Mouse (Mus musculus) cerebellum, adult 9-11 months (tissue): ENCODE data around the gene Gm11032.
"Not testable (repeated sequence)": the region's sequence is repeated elsewhere in the genome, so short reads cannot be mapped to it uniquely, and the experiment has no call there.

Experiments
- DNase-seq: peaks from one replicate; pipeline ENCODE4 v3.0.0; 2022

Gm11032 gene

DNA sequence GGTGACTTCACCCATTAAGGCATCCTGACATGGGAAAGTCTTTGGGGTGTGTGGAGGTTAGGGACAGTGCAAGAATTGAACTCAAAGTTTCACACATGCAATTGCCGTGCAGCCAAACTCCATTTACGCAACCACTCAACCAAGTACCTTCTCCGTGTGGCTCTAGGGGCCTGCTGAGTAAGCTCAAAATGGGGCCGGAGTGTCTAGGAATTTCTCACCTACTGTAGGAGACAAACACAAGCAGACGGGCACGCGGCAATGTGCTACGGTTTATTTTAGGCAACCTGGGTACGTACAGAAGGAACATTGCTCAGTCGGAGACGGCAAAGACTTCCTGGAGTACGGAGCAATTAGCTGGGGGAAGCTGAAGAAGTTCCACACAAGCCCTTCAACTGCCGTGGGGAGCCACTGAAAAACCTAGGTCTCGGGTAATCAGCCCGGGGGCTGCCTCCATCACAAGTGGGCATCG lies at the start of gene Gm11032:
Gene Gm11032, plus strand, starts transcription at position 51 of the 469 bp plus-strand sequence.
- DNase-seq = no peak

DNA sequence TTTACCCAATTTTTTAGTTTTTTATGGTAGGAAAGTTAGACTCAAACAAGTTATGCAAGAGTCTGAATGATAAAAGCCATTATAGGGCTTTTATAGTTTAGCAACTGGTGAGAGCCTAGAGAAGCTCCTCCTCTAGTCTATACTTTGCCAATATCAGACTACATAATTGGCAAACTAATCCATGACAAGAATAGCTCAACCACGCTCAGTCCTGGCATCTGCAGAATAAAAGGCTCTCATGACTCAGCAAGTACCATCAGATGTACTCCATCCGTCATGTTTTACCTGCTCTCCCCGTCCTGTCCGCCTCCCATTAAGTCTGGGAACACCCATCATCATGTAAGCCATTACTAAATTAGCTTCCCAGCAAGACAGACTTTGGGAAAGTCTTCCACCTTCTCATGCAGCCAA lies 48.4 kb upstream of the Gm11032 start:
- no peak for DNase-seq

DNA sequence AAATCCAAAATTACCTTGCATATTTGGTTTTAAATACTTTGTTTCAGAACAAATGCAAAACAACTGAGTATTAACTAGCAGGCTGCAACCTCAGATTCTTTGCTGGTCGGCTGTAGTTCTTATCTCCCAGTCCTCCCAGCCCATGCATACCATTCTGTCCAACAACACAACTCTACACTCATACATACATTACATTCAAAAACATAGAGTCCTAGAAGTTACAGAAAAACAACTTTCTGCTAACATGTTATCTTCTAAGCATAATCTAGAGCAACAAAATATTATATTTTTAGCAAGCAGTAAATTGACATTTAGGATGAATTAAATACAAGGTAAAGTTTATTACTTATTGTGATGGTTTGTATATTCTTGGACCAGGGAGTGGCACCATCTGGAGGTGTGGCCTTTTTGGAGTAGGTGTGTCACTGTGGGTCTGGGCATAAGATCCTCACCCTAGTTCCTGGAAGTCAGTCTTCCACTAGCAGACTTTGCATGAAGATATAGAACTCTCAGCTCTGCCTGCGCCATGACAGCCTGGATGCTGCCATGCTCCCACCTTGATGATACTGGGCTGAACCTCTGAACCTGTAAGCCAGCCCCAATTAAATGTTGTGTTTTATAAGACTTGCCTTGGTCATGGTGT lies 43.7 kb upstream of the Gm11032 start:
- DNase-seq = not testable (repeated sequence)

DNA sequence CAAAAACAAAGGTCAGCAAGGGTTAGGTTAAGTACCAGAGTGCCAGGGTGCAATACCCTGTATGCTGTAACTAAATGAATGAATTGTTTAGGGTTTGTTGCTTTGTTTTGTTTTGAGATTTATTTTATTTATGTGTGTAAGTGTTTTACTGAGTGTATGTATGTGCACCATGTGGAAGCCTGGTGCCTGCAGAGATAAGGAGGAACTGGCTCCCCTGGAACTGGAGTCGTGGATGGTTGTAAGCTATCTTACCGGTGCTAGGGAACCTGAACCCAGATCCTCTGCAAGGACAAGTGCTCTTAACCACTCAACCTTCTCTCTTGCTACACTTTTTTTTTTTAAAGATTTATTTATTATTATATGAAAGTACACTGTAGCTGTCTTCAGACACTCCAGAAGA lies 42.8 kb upstream of the Gm11032 start:
- no peak for DNase-seq

DNA sequence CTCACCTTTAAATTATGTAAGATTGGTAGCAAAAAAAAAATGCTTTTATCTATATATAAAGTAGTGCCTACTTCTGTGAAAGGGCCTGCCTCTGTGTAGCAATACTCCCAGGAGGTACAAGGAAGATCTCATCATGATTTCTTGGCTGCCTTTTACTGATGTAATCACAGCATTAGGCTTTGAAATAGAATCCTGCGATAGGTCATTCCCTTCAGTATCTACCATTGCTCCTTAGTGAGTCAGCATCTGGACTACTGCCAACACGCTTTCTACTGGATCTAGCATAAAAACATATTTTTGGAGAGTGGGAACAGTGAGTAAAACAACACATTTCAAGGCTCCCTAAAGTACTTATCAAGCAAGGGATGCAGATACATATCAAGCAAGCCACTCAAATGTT lies 41.2 kb upstream of the Gm11032 start:
- peak; percentile 27 for DNase-seq

DNA sequence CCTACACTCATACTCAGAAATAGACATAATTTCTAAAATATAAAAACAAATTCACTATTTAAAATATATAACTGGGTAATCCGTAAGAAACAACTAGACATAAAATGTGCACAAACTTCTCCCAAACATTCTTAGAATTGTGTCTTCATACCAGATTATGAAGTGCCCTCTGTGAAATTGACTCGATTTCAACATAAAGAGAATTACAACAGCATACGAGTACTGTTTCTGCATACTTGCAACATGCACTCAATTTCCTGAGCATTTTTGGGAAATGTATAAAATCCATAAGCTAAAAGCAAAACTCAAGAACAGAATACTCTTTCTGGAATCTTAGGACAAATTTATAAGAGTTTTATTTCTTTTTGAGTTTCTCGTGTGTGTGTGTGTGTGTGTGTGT lies 28.1 kb upstream of the Gm11032 start:
- DNase-seq = no peak

DNA sequence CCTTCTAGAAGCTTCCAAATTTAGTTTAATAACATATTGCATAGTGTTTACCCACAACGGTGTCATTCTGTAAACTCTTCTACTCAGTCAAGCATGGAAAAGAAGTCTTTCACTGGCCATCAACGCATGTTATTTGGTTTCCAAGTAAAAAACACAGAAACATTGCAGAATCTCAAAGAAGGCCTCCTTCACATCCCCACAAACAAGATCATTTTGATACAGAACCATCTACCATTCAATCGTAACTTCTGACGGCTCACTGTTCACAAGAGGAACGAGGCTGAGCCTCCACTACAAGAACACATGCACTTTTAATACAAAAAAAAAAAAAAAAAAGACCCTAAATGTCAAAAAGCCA lies 26.4 kb upstream of the Gm11032 start:
- DNase-seq = no peak

DNA sequence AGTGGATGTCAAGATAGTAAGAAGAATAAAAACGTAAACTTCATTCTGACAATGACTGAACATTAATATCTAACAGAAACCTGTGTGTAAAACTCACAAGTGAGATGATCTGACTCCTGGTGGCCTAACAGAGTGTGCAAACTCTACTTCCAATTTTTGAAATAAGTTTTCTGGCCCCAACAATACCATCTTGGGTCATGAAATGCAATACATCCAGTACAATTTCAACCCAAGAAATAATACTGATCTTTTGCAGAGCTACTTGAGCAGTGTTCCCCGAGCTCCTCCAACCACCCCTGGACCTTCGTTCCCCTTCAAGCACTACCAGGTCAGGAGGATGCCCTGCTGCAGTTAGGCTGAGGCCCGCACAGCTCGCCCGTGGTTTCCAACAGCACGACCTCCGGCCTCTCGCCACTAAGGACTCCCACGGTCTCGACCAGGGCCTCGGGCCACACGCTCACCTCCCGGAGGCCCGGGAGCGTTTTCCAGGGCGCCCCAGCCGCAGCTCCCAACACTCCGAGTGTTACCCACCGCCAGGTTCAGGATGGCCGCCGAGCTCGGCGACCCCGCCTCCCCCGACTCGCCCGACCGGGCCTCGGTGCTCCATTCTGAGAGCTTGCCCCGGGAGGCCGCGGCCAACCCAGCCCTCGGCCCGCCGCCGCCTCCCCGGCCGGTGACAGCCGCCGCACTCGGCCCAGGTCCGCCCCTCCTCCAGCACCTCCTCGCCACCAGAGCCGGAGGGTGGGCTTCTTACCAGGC lies 25.8 kb upstream of the Gm11032 start:
- DNase-seq = no peak

DNA sequence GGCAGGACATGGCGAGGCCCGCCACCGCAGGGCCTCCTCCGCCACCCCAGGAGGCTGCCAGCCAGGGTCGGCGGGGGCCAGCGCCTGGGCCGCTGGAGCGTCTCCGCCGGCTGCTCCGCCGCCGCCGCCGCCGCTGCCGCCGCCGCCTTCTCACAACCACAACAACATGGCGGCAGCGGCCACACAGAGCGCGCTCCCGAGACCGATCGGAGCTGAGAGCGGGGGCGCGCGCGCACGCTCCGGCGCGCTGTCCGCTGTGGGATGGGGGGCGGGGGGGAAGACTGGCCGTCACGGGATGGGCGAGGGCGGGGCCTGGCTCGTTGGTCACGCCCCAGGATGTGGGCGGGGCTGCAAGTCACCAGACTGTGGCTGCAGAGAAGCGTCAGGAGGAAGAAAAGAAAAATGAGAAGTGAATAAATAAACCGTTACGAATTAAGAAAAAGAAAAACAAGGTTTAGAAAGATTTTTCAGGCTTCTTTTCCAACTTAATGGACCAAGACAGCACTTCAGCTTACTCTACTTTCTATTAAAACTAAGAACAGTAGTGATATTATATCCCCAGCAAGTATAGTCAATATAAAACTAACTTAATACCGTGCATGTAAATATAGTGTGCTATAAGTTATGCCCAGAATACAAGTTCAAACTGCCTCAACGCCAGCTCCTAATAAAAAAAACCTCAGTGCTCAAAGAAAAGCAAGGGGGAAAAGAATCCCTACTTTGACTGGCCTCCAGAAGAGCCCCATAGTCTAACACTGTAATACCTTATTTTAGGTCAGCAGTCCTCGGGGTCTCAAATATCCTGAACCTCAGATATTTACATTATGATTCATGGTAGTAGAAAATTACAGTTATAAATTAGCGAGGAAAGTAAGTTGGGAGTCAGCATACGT lies 25.0 kb upstream of the Gm11032 start, which contains the start of gene Mtmr3:
Gene Mtmr3, minus strand, starts transcription at position 256 of the 893 bp plus-strand sequence.
- DNase-seq = peak; percentile 92

DNA sequence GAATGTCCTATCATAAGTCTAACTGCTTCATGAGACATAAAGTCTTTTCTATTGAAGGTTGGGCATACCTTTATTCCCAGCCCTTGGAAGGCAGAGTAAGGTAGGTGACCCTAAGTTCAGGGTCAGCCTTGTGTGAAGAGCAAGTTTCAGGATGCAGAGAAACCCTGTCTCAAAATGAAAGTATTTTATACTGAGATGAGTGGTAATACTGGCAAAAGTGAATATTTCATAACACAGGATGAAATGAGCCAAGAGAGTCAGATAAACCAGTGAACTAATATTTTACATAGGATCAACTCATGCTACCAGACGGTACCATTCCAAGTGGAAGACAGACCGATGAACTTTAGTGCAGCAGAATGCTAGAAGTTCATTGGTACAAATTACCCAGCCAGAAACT lies 21.5 kb upstream of the Gm11032 start:
- DNase-seq = no peak

DNA sequence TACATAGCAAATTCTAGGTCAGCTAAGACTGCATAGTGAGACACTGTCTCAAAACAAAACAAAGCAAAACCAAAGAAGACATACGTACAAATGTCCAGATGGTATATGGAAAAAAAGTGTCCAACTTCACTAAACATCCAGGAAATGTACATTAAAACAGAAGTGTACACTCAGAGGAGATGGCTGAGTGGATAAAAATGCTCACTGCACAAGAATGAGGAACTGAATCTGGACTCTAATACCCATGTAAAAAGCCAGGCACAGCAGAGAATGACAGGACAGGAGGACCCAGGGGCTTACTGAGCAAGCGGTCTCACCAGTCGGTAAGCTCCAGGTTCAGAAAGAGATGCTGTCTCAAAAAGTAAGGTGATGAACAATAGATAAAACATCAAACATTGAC lies 20.0 kb upstream of the Gm11032 start:
- no peak for DNase-seq

DNA sequence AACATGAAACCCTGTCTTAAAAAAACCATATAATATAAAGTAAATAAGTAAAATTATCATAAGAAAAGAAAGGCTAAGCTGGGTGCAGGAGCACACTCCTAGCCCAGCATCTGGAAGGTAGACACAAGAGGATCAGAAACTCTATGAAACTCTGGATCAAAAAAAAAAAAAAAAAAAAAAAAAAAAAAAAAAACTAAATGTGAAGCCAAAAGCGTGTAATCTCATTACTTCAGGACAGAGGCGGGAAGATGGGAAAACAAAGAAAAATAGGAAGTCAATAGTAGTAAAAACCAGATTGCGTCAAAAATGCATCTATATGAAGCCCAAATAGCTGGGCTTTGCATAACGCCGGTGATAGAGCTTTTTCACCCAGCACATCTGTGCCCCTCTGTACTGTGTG lies 18.0 kb upstream of the Gm11032 start:
- DNase-seq = no peak

DNA sequence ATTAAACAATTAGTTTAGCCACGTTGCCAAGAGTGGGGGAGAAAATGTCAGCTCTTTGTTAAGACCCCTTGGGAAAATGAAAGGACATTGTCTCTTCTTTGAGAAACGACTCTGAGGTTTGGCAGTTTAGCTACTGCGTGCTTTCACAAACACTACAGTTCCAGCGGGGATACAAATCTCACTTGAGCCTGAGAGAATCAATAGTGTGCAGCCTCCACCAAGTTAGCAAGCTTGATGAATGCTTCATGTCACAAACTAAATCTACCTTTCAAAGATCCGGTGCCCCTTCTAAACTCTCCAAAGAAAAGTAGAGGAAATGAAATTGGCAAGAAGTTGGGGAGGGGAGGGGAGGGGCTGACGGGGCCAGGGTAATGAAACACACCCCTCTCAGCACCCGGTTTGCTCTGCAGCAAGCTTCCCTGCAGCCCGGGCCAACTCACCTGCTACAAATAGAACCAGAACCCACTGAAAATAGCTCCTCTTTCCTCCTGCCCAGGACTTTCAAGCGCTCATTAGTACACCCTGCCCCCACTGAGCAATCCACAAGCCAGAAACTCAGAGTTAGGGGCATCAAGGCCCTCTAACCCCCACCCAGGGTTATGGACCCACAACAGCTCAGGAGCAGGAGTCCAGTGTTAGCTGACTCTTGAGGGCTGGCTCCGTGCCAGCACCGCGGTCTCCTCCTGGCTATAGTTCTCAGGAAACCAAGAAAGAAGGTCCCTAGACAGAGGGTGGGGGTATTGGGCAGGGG lies 17.0 kb upstream of the Gm11032 start:
- no peak for DNase-seq

DNA sequence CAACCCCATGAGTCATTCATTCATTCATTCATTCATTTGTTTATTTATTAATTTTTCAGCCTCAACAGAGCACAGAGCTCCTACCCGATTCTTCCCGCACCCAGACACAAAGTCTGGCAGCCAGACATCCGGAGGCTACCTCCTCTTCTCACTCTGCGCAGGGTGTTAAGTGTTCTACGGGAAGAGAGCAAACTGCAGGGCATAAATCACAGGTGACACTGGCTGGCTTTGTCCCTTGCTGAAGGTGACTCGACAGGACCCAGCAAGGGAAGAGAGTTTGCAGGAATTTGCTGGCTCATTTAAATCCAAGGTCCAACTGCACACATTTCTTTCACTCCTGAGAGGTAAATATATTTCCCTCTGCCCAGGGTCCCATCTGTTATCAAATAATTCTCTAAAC lies 15.4 kb upstream of the Gm11032 start:
- no peak for DNase-seq

DNA sequence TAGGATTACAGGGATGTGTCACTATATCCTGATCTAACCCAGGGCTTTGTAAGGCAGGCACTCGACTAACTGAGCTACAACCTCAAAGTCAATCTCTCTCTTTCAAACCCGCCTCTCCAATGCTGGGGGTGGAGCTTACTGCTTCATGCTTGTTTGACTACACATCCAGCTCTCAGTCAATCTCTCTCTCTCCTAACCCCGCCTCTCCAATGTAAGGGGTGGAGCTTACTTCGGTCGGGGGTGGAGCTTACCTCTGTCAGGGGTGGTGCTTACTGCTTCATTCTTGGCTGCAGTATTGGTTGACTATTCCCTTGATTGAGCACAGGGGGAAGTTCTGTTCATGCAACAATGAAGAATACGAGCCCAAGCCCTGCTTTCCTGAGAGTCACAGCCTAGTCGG lies 14.5 kb upstream of the Gm11032 start:
- no peak for DNase-seq

DNA sequence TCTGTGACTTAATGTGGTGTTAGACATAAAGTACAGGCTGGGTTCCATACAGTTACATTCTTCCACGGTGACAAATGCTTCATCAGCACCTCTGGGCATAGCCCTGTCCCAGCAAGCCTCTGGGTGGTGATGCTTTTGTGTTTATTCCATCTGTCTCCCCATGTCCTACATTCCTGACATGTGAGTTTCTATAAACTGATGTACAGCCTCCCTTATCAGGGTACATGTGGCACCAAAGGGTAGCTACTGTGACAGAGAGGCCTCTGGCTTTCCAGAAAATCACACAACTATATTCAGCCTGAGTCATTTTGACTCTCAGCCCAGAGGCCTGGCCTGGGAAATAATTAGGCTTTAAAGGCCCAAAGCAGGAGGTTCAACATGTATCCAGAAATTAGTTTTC lies 13.3 kb upstream of the Gm11032 start:
- no peak for DNase-seq

DNA sequence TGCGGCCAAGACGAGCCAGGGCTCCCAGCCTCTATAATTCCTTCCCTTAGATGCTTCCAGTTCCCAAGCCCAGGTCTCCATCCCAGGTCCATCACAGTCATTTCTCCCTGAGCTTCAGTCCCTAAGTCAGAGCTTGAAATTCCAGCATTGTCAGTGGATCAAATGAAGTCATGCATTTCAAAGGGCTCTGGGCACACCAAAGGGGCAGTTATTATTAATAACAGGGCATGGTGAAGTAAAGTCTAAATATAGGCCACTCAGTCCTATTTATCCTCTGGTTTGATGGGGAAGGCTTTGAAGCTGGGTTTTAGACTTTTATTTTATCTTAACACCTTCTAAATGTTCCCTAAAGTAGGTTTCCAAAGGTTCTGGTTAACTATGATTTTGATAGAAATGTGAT lies 8.0 kb upstream of the Gm11032 start:
- no peak for DNase-seq

DNA sequence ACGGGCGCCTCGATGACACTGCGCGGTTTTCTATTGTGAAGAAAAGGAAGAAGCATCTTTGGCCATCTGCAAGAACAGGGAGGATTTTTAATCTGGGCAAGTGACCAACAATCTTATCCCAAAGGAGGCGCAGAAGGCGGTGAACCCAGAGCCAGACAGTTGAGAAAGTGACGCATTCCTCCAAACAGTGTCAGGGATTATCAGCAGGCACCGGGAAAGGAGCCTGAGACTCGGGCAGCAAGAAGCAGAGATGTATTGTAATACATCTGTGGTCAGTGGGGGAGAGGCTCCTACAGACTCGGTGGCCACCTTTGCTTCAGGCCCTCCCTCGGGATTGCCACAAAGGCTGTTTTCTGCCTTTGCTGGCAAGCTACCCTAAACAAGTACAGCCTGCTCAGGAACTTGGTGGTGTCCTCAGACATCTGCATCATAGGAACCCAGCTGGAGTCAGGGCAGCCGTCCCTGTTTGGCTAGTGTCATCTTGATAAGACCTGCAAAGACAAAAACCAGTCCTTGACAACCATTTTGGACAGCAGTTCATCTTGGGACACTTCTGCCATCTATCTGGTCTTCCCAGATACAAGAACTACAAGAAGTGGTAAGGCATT lies 738 bp downstream of the Gm11032 start:
- DNase-seq = no peak

DNA sequence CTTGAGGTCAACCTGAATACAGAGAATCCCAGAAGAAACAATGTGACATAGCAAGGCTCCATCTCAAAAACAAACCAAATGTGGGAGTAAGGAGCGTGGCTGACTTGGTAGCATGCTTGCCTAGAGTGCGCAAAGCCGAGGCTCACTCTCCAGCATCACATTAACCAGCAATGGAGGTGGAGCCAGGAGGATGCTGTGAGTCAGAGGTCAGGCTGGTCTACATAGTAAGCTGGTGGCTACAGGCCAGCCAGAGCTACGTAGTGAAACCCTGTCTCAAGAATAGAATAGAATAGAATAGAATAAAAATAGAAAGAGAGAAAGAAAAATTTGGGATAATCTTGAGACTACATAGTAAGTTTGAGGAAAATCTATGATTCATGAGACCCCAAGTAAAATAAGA lies 2.0 kb downstream of the Gm11032 start:
- no peak for DNase-seq

DNA sequence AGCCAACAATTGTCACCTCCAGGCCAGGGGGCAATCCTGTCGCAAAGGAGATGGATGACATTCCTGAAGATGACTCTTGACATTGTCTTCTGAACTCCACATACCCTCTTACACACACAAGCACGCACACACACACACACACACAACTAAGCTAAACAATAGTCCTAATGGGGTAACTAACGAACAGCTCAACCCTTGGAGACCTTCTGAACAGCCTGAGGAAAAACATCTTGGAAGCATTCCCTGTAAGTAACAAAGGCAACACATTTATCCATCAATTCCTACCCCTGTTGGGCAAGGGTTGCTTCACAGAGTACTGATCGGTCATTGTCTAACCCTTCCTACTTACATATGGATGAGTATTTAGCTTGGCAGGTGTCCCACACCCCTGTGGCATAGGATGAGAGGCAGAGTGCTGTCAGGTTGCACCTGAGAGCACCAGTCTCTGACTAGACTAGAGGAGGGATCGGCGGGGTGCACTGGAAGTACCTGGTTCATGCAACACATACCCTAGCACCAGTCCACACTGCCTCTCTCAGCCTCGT lies 2.6 kb downstream of the Gm11032 start:
- DNase-seq = no peak

DNA sequence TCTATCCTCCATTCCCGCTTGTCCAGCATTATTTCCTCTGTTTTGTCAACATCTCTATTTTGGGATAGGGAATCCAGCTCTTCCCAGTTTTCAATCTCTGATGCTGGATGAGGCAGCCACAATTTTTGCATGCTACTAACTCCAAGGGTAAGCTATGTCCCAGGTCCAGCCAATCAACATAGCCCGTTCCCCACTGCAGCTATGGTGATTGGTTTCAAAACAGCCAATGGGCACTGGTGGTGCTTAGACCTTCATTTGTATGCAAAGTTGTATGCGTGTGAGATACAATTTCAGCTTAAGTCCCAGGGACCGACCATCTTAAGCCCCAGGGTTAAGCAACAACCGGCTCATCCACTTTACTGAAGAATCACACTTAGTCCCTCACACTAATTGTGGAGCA lies 3.1 kb downstream of the Gm11032 start:
- DNase-seq = no peak

DNA sequence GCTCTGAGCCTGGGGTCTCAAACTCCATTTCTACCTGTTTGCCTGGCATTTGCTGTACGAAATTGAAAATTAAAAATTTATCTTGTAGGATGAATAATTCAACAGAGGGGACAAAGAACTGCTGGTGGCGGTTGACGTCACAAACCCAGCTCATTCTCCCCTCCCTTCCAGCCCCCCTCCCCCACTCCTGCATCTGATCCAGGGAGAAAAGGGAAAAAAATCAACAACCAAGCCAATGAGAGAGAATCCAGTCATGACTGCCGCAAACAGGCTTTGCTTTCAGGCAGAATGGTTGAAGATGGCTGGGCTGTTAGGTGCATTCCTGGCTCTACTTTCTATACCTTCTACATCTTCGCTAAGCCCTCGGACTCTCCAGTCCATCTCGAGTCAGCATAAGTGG lies 6.1 kb downstream of the Gm11032 start:
- no peak for DNase-seq
